Mouse (Mus musculus): ENCODE data around the gene Cd151. TPM values are rescaled to one million over a fixed set of nuclear protein-coding genes. Genes with fewer than 3 reads are reported as not detected.
A peak's percentile ranks its signal among the peaks of the same experiment; 100 is the strongest.

Cd151 gene
- polyA plus RNA-seq, 1 experiment, result 89.5 TPM

- 8% methylated on average over 53 of the region's 53 CpGs for WGBS
- Histone ChIP-seq H3K27me3 (ENCODE audit: control insufficient read depth, insufficient read depth, low read length) (no peaks in the 10 kb centered on the region), H3K36me3 (ENCODE audit: control insufficient read depth, insufficient read depth, low read length) (peaks cover 8% of the 10 kb centered on the region), H3K4me1 (ENCODE audit: control insufficient read depth, insufficient read depth, insufficient read length) (peaks cover 24% of the 10 kb centered on the region; the same call in 1 of the 2 replicates), H3K27ac (ENCODE audit: insufficient read depth, low read length) (peak within 1 kb of the TSS; percentile 82), H3K4me3 (ENCODE audit: extremely low read depth, insufficient read depth, insufficient read length) (peak within 1 kb of the TSS; percentile 87)
- TF ChIP-seq POLR2A (IDR thresholded peaks at IDR 0.05; ENCODE audit: low read depth, low read length) (peak; percentile 38), CTCF (IDR thresholded peaks at IDR 0.05; ENCODE audit: extremely low read depth, insufficient read depth, insufficient read length, insufficient replicate concordance) (peak; percentile 79)
- peak in 1 of 2 experiments; percentile 82 for DNase-seq (ENCODE audit: low read depth in 1 of 2, low spot score in 2 of 2)
Observed at GRCm38 (mm10) chr7:141437178-141438120, 29.7 kb upstream of the Cd151 start, which contains the start of gene Slc25a22. Gene Slc25a22 (minus strand): TSS chr7:141437892.

- no peaks in the 10 kb centered on the region for H3K27me3 ChIP-seq (ENCODE audit: control insufficient read depth, insufficient read depth, low read length)
- peaks cover 28% of the 10 kb centered on the region; the same call in 1 of the 2 replicates for H3K4me1 ChIP-seq (ENCODE audit: control insufficient read depth, insufficient read depth, insufficient read length)
- H3K36me3 ChIP-seq (ENCODE audit: control insufficient read depth, insufficient read depth, low read length), result peaks cover 5% of the 10 kb centered on the region
- TF ChIP-seq POLR2A (IDR thresholded peaks at IDR 0.05; ENCODE audit: low read depth, low read length) (no peak), CTCF (IDR thresholded peaks at IDR 0.05; ENCODE audit: extremely low read depth, insufficient read depth, insufficient read length, insufficient replicate concordance) (no peak)
- H3K4me3 ChIP-seq (ENCODE audit: extremely low read depth, insufficient read depth, insufficient read length), result no peak overlapping the region
- 94% methylated on average over 12 of the region's 12 CpGs for WGBS
- no peak for DNase-seq (ENCODE audit: low read depth in 1 of 2, low spot score in 2 of 2)
- H3K27ac ChIP-seq (ENCODE audit: insufficient read depth, low read length), result no peak overlapping the region
Observed at GRCm38 (mm10) chr7:141438201-141438968, 28.8 kb upstream of the Cd151 start.

GRCm38 (mm10) chr7:141439140-141439679, 28.0 kb upstream of the Cd151 start:
- Histone ChIP-seq H3K27me3 (ENCODE audit: control insufficient read depth, insufficient read depth, low read length) (no peaks in the 10 kb centered on the region), H3K4me3 (ENCODE audit: extremely low read depth, insufficient read depth, insufficient read length) (no peak overlapping the region), H3K36me3 (ENCODE audit: control insufficient read depth, insufficient read depth, low read length) (no peaks in the 10 kb centered on the region), H3K4me1 (ENCODE audit: control insufficient read depth, insufficient read depth, insufficient read length) (peaks cover 33% of the 10 kb centered on the region; the same call in 1 of the 2 replicates), H3K27ac (ENCODE audit: insufficient read depth, low read length) (no peak overlapping the region)
- DNase-seq (ENCODE audit: low read depth in 1 of 2, low spot score in 2 of 2), result no peak
- 97% methylated on average over 10 of the region's 10 CpGs for WGBS
- no peak for TF ChIP-seq CTCF (IDR thresholded peaks at IDR 0.05; ENCODE audit: extremely low read depth, insufficient read depth, insufficient read length, insufficient replicate concordance)
- no peak for TF ChIP-seq POLR2A (IDR thresholded peaks at IDR 0.05; ENCODE audit: low read depth, low read length)

- Histone ChIP-seq H3K36me3 (ENCODE audit: control insufficient read depth, insufficient read depth, low read length) (no peaks in the 10 kb centered on the region), H3K27ac (ENCODE audit: insufficient read depth, low read length) (no peak overlapping the region), H3K4me1 (ENCODE audit: control insufficient read depth, insufficient read depth, insufficient read length) (peaks cover 27% of the 10 kb centered on the region; the same call in 1 of the 2 replicates), H3K27me3 (ENCODE audit: control insufficient read depth, insufficient read depth, low read length) (no peaks in the 10 kb centered on the region), H3K4me3 (ENCODE audit: extremely low read depth, insufficient read depth, insufficient read length) (no peak overlapping the region)
- WGBS, result 98% methylated on average over 11 of the region's 11 CpGs
- TF ChIP-seq CTCF (IDR thresholded peaks at IDR 0.05; ENCODE audit: extremely low read depth, insufficient read depth, insufficient read length, insufficient replicate concordance) (no peak), POLR2A (IDR thresholded peaks at IDR 0.05; ENCODE audit: low read depth, low read length) (no peak)
- no peak for DNase-seq (ENCODE audit: low read depth in 1 of 2, low spot score in 2 of 2)
Observed at GRCm38 (mm10) chr7:141439811-141440210, 27.4 kb upstream of the Cd151 start.

GRCm38 (mm10) chr7:141440613-141441012, 26.6 kb upstream of the Cd151 start:
- WGBS, result 41% methylated on average over 6 of the region's 6 CpGs
- H3K36me3 ChIP-seq (ENCODE audit: control insufficient read depth, insufficient read depth, low read length), result no peaks in the 10 kb centered on the region
- no peak overlapping the region for H3K4me3 ChIP-seq (ENCODE audit: extremely low read depth, insufficient read depth, insufficient read length)
- H3K27me3 ChIP-seq (ENCODE audit: control insufficient read depth, insufficient read depth, low read length), result no peaks in the 10 kb centered on the region
- TF ChIP-seq POLR2A (IDR thresholded peaks at IDR 0.05; ENCODE audit: low read depth, low read length), result no peak
- TF ChIP-seq CTCF (IDR thresholded peaks at IDR 0.05; ENCODE audit: extremely low read depth, insufficient read depth, insufficient read length, insufficient replicate concordance), result peak; percentile 51; the same call in 1 of the 2 replicates
- peak in 1 of 2 experiments; percentile 38 for DNase-seq (ENCODE audit: low read depth in 1 of 2, low spot score in 2 of 2)
- H3K4me1 ChIP-seq (ENCODE audit: control insufficient read depth, insufficient read depth, insufficient read length), result peaks cover 23% of the 10 kb centered on the region; the same call in 1 of the 2 replicates
- H3K27ac ChIP-seq (ENCODE audit: insufficient read depth, low read length), result no peak overlapping the region

GRCm38 (mm10) chr7:141441460-141441859, 25.7 kb upstream of the Cd151 start:
- 94% methylated on average over 9 of the region's 9 CpGs for WGBS
- Histone ChIP-seq H3K4me3 (ENCODE audit: extremely low read depth, insufficient read depth, insufficient read length) (no peak overlapping the region), H3K4me1 (ENCODE audit: control insufficient read depth, insufficient read depth, insufficient read length) (peaks cover 16% of the 10 kb centered on the region; the same call in 1 of the 2 replicates), H3K27ac (ENCODE audit: insufficient read depth, low read length) (no peak overlapping the region), H3K27me3 (ENCODE audit: control insufficient read depth, insufficient read depth, low read length) (no peaks in the 10 kb centered on the region), H3K36me3 (ENCODE audit: control insufficient read depth, insufficient read depth, low read length) (no peaks in the 10 kb centered on the region)
- TF ChIP-seq CTCF (IDR thresholded peaks at IDR 0.05; ENCODE audit: extremely low read depth, insufficient read depth, insufficient read length, insufficient replicate concordance) (no peak), POLR2A (IDR thresholded peaks at IDR 0.05; ENCODE audit: low read depth, low read length) (no peak)
- DNase-seq (ENCODE audit: low read depth in 1 of 2, low spot score in 2 of 2), result no peak

Measured in spleen, adult 2 months (tissue).